Mouse (Mus musculus): ENCODE results near the gene Kdm1b. TPM values are rescaled to one million over a fixed set of nuclear protein-coding genes. Genes with fewer than 3 reads are reported as not detected.

The Kdm1b gene
- total and polyA plus RNA-seq, 3 experiments: 9.6 to 12.6 TPM; not detected in 1

GRCm38 (mm10) chr13:47062756-47063155 is 19.5 kb downstream of the Kdm1b start:
- no peaks in the 10 kb centered on the region for H3K9me3 ChIP-seq (replicated peaks; ENCODE audit: insufficient read depth, low read length)
- no peaks in the 10 kb centered on the region for H3K4me1 ChIP-seq (ENCODE audit: control insufficient read depth in 1 of 2, insufficient read depth in 2 of 2, low read length in 2 of 2)
- TF ChIP-seq MYB (IDR thresholded peaks at IDR 0.05; ENCODE audit: low read depth, low read length) (no peak), CTCF (IDR thresholded peaks at IDR 0.05 in 2 of 3, conservative IDR thresholded peaks at IDR 0.05 in 1 of 3; ENCODE audit: control insufficient read depth in 1 of 3, insufficient read depth in 1 of 3, low read depth in 2 of 3, low read length in 3 of 3, poor library complexity in 1 of 3, severe bottlenecking in 1 of 3) (no peak), RCOR1 (IDR thresholded peaks at IDR 0.05; ENCODE audit: low read depth, low read length) (no peak), MXI1 (IDR thresholded peaks at IDR 0.05; ENCODE audit: low read depth, low read length) (no peak), TCF12 (IDR thresholded peaks at IDR 0.05; ENCODE audit: low read depth, low read length) (no peak), TAL1 (IDR thresholded peaks at IDR 0.05; ENCODE audit: low read length) (no peak), ZC3H11A (IDR thresholded peaks at IDR 0.05; ENCODE audit: low read depth, low read length) (no peak), KAT2A (conservative IDR thresholded peaks at IDR 0.05; ENCODE audit: low read depth, low read length) (no peak), POLR2A (IDR thresholded peaks at IDR 0.05; ENCODE audit: control insufficient read depth in 1 of 2, insufficient read depth in 1 of 2, low read depth in 1 of 2, low read length in 2 of 2, poor library complexity in 1 of 2) (no peak), MAX (IDR thresholded peaks at IDR 0.05; ENCODE audit: low read length) (no peak), USF1 (IDR thresholded peaks at IDR 0.05; ENCODE audit: low read depth, low read length) (no peak)
- no peaks in the 10 kb centered on the region for H3K27me3 ChIP-seq (ENCODE audit: control insufficient read depth in 1 of 2, insufficient read depth in 2 of 2, low read length in 2 of 2)
- H3K36me3 ChIP-seq (ENCODE audit: control insufficient read depth in 1 of 2, insufficient read depth in 2 of 2, low read length in 2 of 2): no peaks in the 10 kb centered on the region; a peak in 1 of 4 replicates
- no peak overlapping the region for H3K9ac ChIP-seq (ENCODE audit: control insufficient read depth, low read depth, low read length, poor library complexity, severe bottlenecking)
- DNase-seq (ENCODE audit: low read depth, low spot score): no peak
- no peak overlapping the region for H3K27ac ChIP-seq (ENCODE audit: control insufficient read depth, low read depth, low read length)
- H3K79me2 ChIP-seq (ENCODE audit: control insufficient read depth, insufficient read depth, low read length, poor library complexity): no peaks in the 10 kb centered on the region
- no peak overlapping the region for H3K4me3 ChIP-seq (ENCODE audit: control insufficient read depth in 1 of 2, insufficient read depth in 1 of 2, low read depth in 2 of 2, low read length in 2 of 2)

GRCm38 (mm10) chr13:47063985-47064760 is 20.9 kb downstream of the Kdm1b start:
- Histone ChIP-seq H3K36me3 (ENCODE audit: control insufficient read depth in 1 of 2, insufficient read depth in 2 of 2, low read length in 2 of 2) (no peaks in the 10 kb centered on the region; a peak in 1 of 4 replicates), H3K4me1 (ENCODE audit: control insufficient read depth in 1 of 2, insufficient read depth in 2 of 2, low read length in 2 of 2) (no peaks in the 10 kb centered on the region), H3K27ac (ENCODE audit: control insufficient read depth, low read depth, low read length) (no peak overlapping the region), H3K27me3 (ENCODE audit: control insufficient read depth in 1 of 2, insufficient read depth in 2 of 2, low read length in 2 of 2) (no peaks in the 10 kb centered on the region), H3K9ac (ENCODE audit: control insufficient read depth, low read depth, low read length, poor library complexity, severe bottlenecking) (no peak overlapping the region), H3K4me3 (ENCODE audit: control insufficient read depth in 1 of 2, insufficient read depth in 1 of 2, low read depth in 2 of 2, low read length in 2 of 2) (no peak overlapping the region), H3K9me3 (replicated peaks; ENCODE audit: insufficient read depth, low read length) (no peaks in the 10 kb centered on the region), H3K79me2 (ENCODE audit: control insufficient read depth, insufficient read depth, low read length, poor library complexity) (no peaks in the 10 kb centered on the region)
- DNase-seq (ENCODE audit: low read depth, low spot score): no peak
- TF ChIP-seq SIN3A (IDR thresholded peaks at IDR 0.05; ENCODE audit: low read length): no peak
- no peak for TF ChIP-seq UBTF (IDR thresholded peaks at IDR 0.05; ENCODE audit: borderline replicate concordance, insufficient read depth, low read depth, low read length)
- TF ChIP-seq ZNF384 (IDR thresholded peaks at IDR 0.05; ENCODE audit: low read depth, low read length): no peak
- TF ChIP-seq MAX (IDR thresholded peaks at IDR 0.05; ENCODE audit: low read length): no peak
- TF ChIP-seq MYB (IDR thresholded peaks at IDR 0.05; ENCODE audit: low read depth, low read length): no peak
- TF ChIP-seq TCF12 (IDR thresholded peaks at IDR 0.05; ENCODE audit: low read depth, low read length): no peak
